Mouse (Mus musculus) lung, postnatal 4 days (tissue): Measurements from ENCODE around the gene Trpm2.
A peak's percentile ranks its signal among the peaks of the same experiment; 100 is the strongest.
"Not testable (repeated sequence)": the region's sequence is repeated elsewhere in the genome, so short reads cannot be mapped to it uniquely, and the experiment has no call there.

ENCODE experiments used
- DNase-seq, 2 experiments: peaks; one replicate each; pipeline ENCODE4 v3.0.0; 2021

The Trpm2 gene

GRCm38 (mm10) chr10:77970481-77970880 lies at the start of gene Trpm2:
TSS of gene Trpm2 (minus strand) at chr10:77970563.
- peak; percentile 57 to 62 for DNase-seq

GRCm38 (mm10) chr10:78019984-78020383 lies 49.6 kb upstream of the Trpm2 start:
- not testable (repeated sequence) for DNase-seq

- no peak for DNase-seq
Measured at GRCm38 (mm10) chr10:78019291-78019690, 48.9 kb upstream of the Trpm2 start.

GRCm38 (mm10) chr10:78018797-78019203 lies 48.4 kb upstream of the Trpm2 start:
- peak; percentile 66 to 79 for DNase-seq

- DNase-seq, result no peak
Measured at GRCm38 (mm10) chr10:78016366-78016765, 46.0 kb upstream of the Trpm2 start.

- DNase-seq, result no peak
Measured at GRCm38 (mm10) chr10:78015489-78015888, 45.1 kb upstream of the Trpm2 start.

- no peak for DNase-seq
Measured at GRCm38 (mm10) chr10:78012661-78013495, 42.5 kb upstream of the Trpm2 start.

GRCm38 (mm10) chr10:78011116-78011515 lies 40.8 kb upstream of the Trpm2 start:
- DNase-seq, result not testable (repeated sequence)

GRCm38 (mm10) chr10:78010335-78010734 lies 40.0 kb upstream of the Trpm2 start:
- DNase-seq, result no peak

- DNase-seq, result no peak
Measured at GRCm38 (mm10) chr10:78009945-78010293, 39.6 kb upstream of the Trpm2 start, which contains the start of gene Pfkl. TSS of gene Pfkl (minus strand) at chr10:78010083.

GRCm38 (mm10) chr10:78009184-78009944 lies 39.0 kb upstream of the Trpm2 start:
- peak; percentile 96 to 98 for DNase-seq

- DNase-seq, result peak in 1 of 2 experiments; percentile 20
Measured at GRCm38 (mm10) chr10:78008169-78008568, 37.8 kb upstream of the Trpm2 start.

- no peak for DNase-seq
Measured at GRCm38 (mm10) chr10:78007203-78007602, 36.8 kb upstream of the Trpm2 start.

GRCm38 (mm10) chr10:78005791-78006438 lies 35.6 kb upstream of the Trpm2 start:
- no peak for DNase-seq

GRCm38 (mm10) chr10:78004479-78005100 lies 34.2 kb upstream of the Trpm2 start:
- peak in 1 of 2 experiments; percentile 18 for DNase-seq

- no peak for DNase-seq
Measured at GRCm38 (mm10) chr10:78002316-78002715, 32.0 kb upstream of the Trpm2 start.

GRCm38 (mm10) chr10:78001796-78002195 lies 31.4 kb upstream of the Trpm2 start:
- peak in 1 of 2 experiments; percentile 60 for DNase-seq

GRCm38 (mm10) chr10:78000200-78000599 lies 29.8 kb upstream of the Trpm2 start:
- no peak for DNase-seq

GRCm38 (mm10) chr10:77995639-77996038 lies 25.3 kb upstream of the Trpm2 start:
- no peak for DNase-seq

GRCm38 (mm10) chr10:77985775-77986174 lies 15.4 kb upstream of the Trpm2 start:
- DNase-seq, result no peak

GRCm38 (mm10) chr10:77984660-77985059 lies 14.3 kb upstream of the Trpm2 start:
- peak; percentile 48 to 81 for DNase-seq
